Mouse (Mus musculus) lung, postnatal 0 days (tissue): Measurements from ENCODE around the gene Clasp2.

Experiments used
- CTCF ChIP-seq: IDR thresholded peaks from 2 replicates; pipeline ENCODE4 v1.5.1; 2016; ENCODE audit warnings: antibody characterized with exemption, mild to moderate bottlenecking
- EP300 ChIP-seq: IDR thresholded peaks from 2 replicates; pipeline ENCODE4 v1.6.1; 2016; ENCODE audit warnings: antibody characterized with exemption, mild to moderate bottlenecking, control low read depth

DNA sequence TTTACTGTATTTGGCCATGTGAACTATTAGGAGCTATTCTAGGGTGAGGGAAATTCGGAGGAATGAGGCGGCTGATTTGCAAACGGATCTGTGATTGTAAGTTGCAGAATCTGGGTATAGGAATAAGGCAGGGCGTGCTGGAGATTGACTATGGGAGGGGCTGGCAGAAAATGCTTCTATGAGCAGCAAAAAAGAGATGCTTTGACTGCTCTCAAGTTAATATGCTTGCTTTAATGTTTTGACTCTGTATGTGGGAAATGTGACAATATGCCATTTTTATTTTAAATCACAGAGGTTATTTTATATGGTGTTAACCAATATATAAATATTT lies 71.4 kb downstream of the Clasp2 start:
- TF ChIP-seq CTCF, result no peak
- no peak for TF ChIP-seq EP300
